Mouse (Mus musculus): Measurements from ENCODE around the gene Ackr2.

Gene Ackr2

GRCm38 (mm10) chr9:121952596-121952995 is 54.4 kb downstream of the Ackr2 start:
- no peak for DNase-seq (ENCODE audit: extremely low read depth, insufficient read length, low spot score)

GRCm38 (mm10) chr9:121959966-121960635 is 61.9 kb downstream of the Ackr2 start:
- no peak for DNase-seq (ENCODE audit: extremely low read depth, insufficient read length, low spot score)

All from 3134 (cell line).